Mouse (Mus musculus) myocyte (in vitro differentiated cells): ENCODE measurements around the gene Slx4ip. TPM values are rescaled to one million over a fixed set of nuclear protein-coding genes. Genes with fewer than 3 reads are reported as not detected.

Experiments
- H3K27me3 ChIP-seq: one replicate; pipeline ENCODE4 v1.6.1; 2011; ENCODE audit not compliant: control insufficient read depth, insufficient read depth, insufficient read length
- H3K36me3 ChIP-seq: one replicate; pipeline ENCODE4 v1.6.1; 2011; ENCODE audit not compliant: control insufficient read depth, insufficient read depth
- H3K4me2 ChIP-seq: one replicate; pipeline ENCODE4 v1.6.1; 2011; ENCODE audit warnings: low read depth, control low read depth
- H3K4me3 ChIP-seq: one replicate; pipeline ENCODE4 v1.5.1; 2011; ENCODE audit warnings: mild to moderate bottlenecking, control low read depth, moderate library complexity
- H3K79me2 ChIP-seq: one replicate; pipeline ENCODE4 v1.6.1; 2011; ENCODE audit not compliant: control insufficient read depth, insufficient read depth
- H3ac ChIP-seq: one replicate; pipeline ENCODE4 v1.6.1; 2011; ENCODE audit not compliant: control insufficient read depth, insufficient read length
- CEBPB ChIP-seq: IDR thresholded peaks from 2 replicates; pipeline ENCODE4 v1.6.1; 2011; ENCODE audit warnings: mild to moderate bottlenecking, moderate library complexity; ENCODE audit not compliant: poor library complexity, insufficient read depth, severe bottlenecking
- E2F4 ChIP-seq: IDR thresholded peaks from one replicate; pipeline ENCODE4 v1.6.1; 2011; ENCODE audit warnings: mild to moderate bottlenecking, control low read depth, moderate library complexity; ENCODE audit not compliant: insufficient read depth
- MAX ChIP-seq: IDR thresholded peaks from one replicate; pipeline ENCODE4 v1.6.1; 2011; ENCODE audit warnings: low read depth, mild to moderate bottlenecking, control low read depth
- MYOD1 ChIP-seq, 3 experiments: IDR thresholded peaks; one replicate each; pipeline ENCODE4 v1.6.1; 2011; ENCODE audit warnings: control low read depth in 2 of 3, low read depth in 2 of 3, mild to moderate bottlenecking in 2 of 3, moderate library complexity in 1 of 3; ENCODE audit not compliant: insufficient read length in 2 of 3, control insufficient read depth in 1 of 3
- MYOG ChIP-seq, 3 experiments: IDR thresholded peaks; one replicate each; pipeline ENCODE4 v1.6.1; 2011; ENCODE audit warnings: control low read depth in 2 of 3, low read depth in 2 of 3, mild to moderate bottlenecking in 2 of 3; ENCODE audit not compliant: insufficient read length in 2 of 3, control insufficient read depth in 1 of 3, insufficient read depth in 1 of 3
- POLR2A ChIP-seq: IDR thresholded peaks from one replicate; pipeline ENCODE4 v1.6.1; 2011; ENCODE audit warnings: low read depth, mild to moderate bottlenecking, control low read depth, moderate library complexity; ENCODE audit not compliant: insufficient read length
- POLR2AphosphoS2 ChIP-seq: IDR thresholded peaks from one replicate; pipeline ENCODE4 v1.6.1; 2011; ENCODE audit warnings: low read depth, control low read depth; ENCODE audit not compliant: insufficient read length
- REST ChIP-seq: IDR thresholded peaks from one replicate; pipeline ENCODE4 v1.6.1; 2011; ENCODE audit warnings: mild to moderate bottlenecking, control low read depth, moderate library complexity; ENCODE audit not compliant: insufficient read depth, insufficient read length
- SRF ChIP-seq: IDR thresholded peaks from one replicate; pipeline ENCODE4 v1.6.1; 2011; ENCODE audit warnings: low read depth; ENCODE audit not compliant: control insufficient read depth, insufficient read length
- TCF12 ChIP-seq: IDR thresholded peaks from one replicate; pipeline ENCODE4 v1.6.1; 2011; ENCODE audit warnings: mild to moderate bottlenecking, control low read depth; ENCODE audit not compliant: poor library complexity, insufficient read depth, severe bottlenecking
- TCF3 ChIP-seq: IDR thresholded peaks from one replicate; pipeline ENCODE4 v1.6.1; 2011; ENCODE audit warnings: low read depth, control low read depth; ENCODE audit not compliant: insufficient read length
- USF1 ChIP-seq: IDR thresholded peaks from one replicate; pipeline ENCODE4 v1.6.1; 2011; ENCODE audit warnings: low read depth, mild to moderate bottlenecking, control low read depth, moderate library complexity
- polyA plus RNA-seq: library from polyadenylated mRNA; unstranded; fragments of >200 nt; fragmentation: generic; extraction: Trizol; gene quantifications from one replicate; pipeline ENCODE4 v1.2.1, GENCODE M21; 2012; ENCODE audit warnings: missing spikeins

The Slx4ip gene
- polyA plus RNA-seq, 1 experiment: 1.2 TPM

GRCm38 (mm10) chr2:137082896-137083620 lies 192.0 kb downstream of the Slx4ip start:
- Histone ChIP-seq H3K36me3 (peaks cover 46% of the 10 kb centered on the region), H3K4me2 (no peak overlapping the region), H3ac (no peak overlapping the region), H3K79me2 (no peaks in the 10 kb centered on the region), H3K4me3 (no peak overlapping the region), H3K27me3 (no peaks in the 10 kb centered on the region)
- no peak for TF ChIP-seq MYOG (IDR thresholded peaks at IDR 0.05; ENCODE audit: control insufficient read depth in 1 of 3, insufficient read depth in 1 of 3, insufficient read length in 2 of 3, low read depth in 2 of 3)
- no peak for TF ChIP-seq TCF3
- no peak for TF ChIP-seq TCF12
- TF ChIP-seq REST: no peak
- no peak for TF ChIP-seq MYOD1 (IDR thresholded peaks at IDR 0.05; ENCODE audit: control insufficient read depth in 1 of 3, insufficient read length in 2 of 3, low read depth in 2 of 3)
- TF ChIP-seq POLR2AphosphoS2: no peak
- no peak for TF ChIP-seq CEBPB
- no peak for TF ChIP-seq MAX
- TF ChIP-seq SRF: no peak
- TF ChIP-seq USF1: no peak
- TF ChIP-seq POLR2A: no peak
- TF ChIP-seq E2F4: no peak

GRCm38 (mm10) chr2:137085257-137085656 lies 194.2 kb downstream of the Slx4ip start:
- Histone ChIP-seq H3K36me3 (peaks cover 64% of the 10 kb centered on the region), H3K27me3 (no peaks in the 10 kb centered on the region), H3K4me3 (no peak overlapping the region), H3K4me2 (no peak overlapping the region), H3ac (no peak overlapping the region), H3K79me2 (no peaks in the 10 kb centered on the region)
- TF ChIP-seq POLR2A: no peak
- TF ChIP-seq SRF: no peak
- TF ChIP-seq E2F4: no peak
- TF ChIP-seq POLR2AphosphoS2: no peak
- no peak for TF ChIP-seq TCF3
- no peak for TF ChIP-seq MAX
- no peak for TF ChIP-seq TCF12
- TF ChIP-seq REST: no peak
- no peak for TF ChIP-seq MYOD1 (IDR thresholded peaks at IDR 0.05; ENCODE audit: control insufficient read depth in 1 of 3, insufficient read length in 2 of 3, low read depth in 2 of 3)
- TF ChIP-seq CEBPB: no peak
- TF ChIP-seq USF1: no peak
- no peak for TF ChIP-seq MYOG (IDR thresholded peaks at IDR 0.05; ENCODE audit: control insufficient read depth in 1 of 3, insufficient read depth in 1 of 3, insufficient read length in 2 of 3, low read depth in 2 of 3)

GRCm38 (mm10) chr2:137086621-137087395 lies 195.8 kb downstream of the Slx4ip start:
- Histone ChIP-seq H3K79me2 (no peaks in the 10 kb centered on the region), H3K4me2 (no peak overlapping the region), H3ac (no peak overlapping the region), H3K36me3 (peaks cover 79% of the 10 kb centered on the region), H3K4me3 (no peak overlapping the region), H3K27me3 (no peaks in the 10 kb centered on the region)
- TF ChIP-seq TCF12 (no peak), USF1 (no peak), SRF (no peak), CEBPB (no peak), POLR2AphosphoS2 (no peak), TCF3 (no peak), MYOD1 (IDR thresholded peaks at IDR 0.05; ENCODE audit: control insufficient read depth in 1 of 3, insufficient read length in 2 of 3, low read depth in 2 of 3) (no peak), E2F4 (no peak), REST (no peak), MYOG (IDR thresholded peaks at IDR 0.05; ENCODE audit: control insufficient read depth in 1 of 3, insufficient read depth in 1 of 3, insufficient read length in 2 of 3, low read depth in 2 of 3) (no peak), POLR2A (no peak), MAX (no peak)

GRCm38 (mm10) chr2:137087705-137088104 lies 196.7 kb downstream of the Slx4ip start:
- Histone ChIP-seq H3K4me3 (no peak overlapping the region), H3K4me2 (no peak overlapping the region), H3K79me2 (no peaks in the 10 kb centered on the region), H3K36me3 (peaks cover 83% of the 10 kb centered on the region), H3K27me3 (no peaks in the 10 kb centered on the region), H3ac (no peak overlapping the region)
- TF ChIP-seq E2F4: no peak
- TF ChIP-seq SRF: no peak
- no peak for TF ChIP-seq MYOG (IDR thresholded peaks at IDR 0.05; ENCODE audit: control insufficient read depth in 1 of 3, insufficient read depth in 1 of 3, insufficient read length in 2 of 3, low read depth in 2 of 3)
